Mouse (Mus musculus): Measurements from ENCODE around the gene Zbed3. TPM values are rescaled to one million over a fixed set of nuclear protein-coding genes. Genes with fewer than 3 reads are reported as not detected.

Gene Zbed3
- total and polyA plus RNA-seq, 2 experiments from 2014 or later = 20.5 to 38.2 TPM

GRCm38 (mm10) chr13:95330507-95330906, 7.1 kb downstream of the Zbed3 start:
- Histone ChIP-seq H3K4me1 (ENCODE audit: insufficient read depth, low read length) (peaks cover 14% of the 10 kb centered on the region; the same call in 1 of the 2 replicates), H3K27ac (no peak overlapping the region), H3K4me2 (ENCODE audit: low read depth, low read length) (no peak overlapping the region), H3K9me3 (ENCODE audit: low read length) (no peaks in the 10 kb centered on the region), H3K4me3 (ENCODE audit: low read length) (no peak overlapping the region), H3K27me3 (ENCODE audit: insufficient read depth, low read length) (no peaks in the 10 kb centered on the region), H3K36me3 (ENCODE audit: insufficient read depth, low read length) (no peaks in the 10 kb centered on the region), H3K9ac (replicated peaks; ENCODE audit: low read length) (no peak overlapping the region)
- TF ChIP-seq CTCF (IDR thresholded peaks at IDR 0.05; ENCODE audit: low read depth) = peak; percentile 43
- no peak for ATAC-seq
- no peak for DNase-seq (ENCODE audit: low spot score)
- WGBS = 52% methylated on average over 11 of the region's 11 CpGs

- H3K9me3 ChIP-seq (ENCODE audit: low read length) = no peaks in the 10 kb centered on the region
- peak; percentile 12 for DNase-seq (ENCODE audit: low spot score)
- no peak overlapping the region for H3K4me2 ChIP-seq (ENCODE audit: low read depth, low read length)
- no peak overlapping the region for H3K9ac ChIP-seq (replicated peaks; ENCODE audit: low read length)
- WGBS = 77% methylated on average over 11 of the region's 11 CpGs
- H3K27ac ChIP-seq = peak overlapping the region; percentile 45; the same call in 1 of the 2 replicates
- H3K36me3 ChIP-seq (ENCODE audit: insufficient read depth, low read length) = peaks cover 7% of the 10 kb centered on the region; the same call in 1 of the 2 replicates
- H3K4me3 ChIP-seq (ENCODE audit: low read length) = no peak overlapping the region
- peaks cover 11% of the 10 kb centered on the region; the same call in 1 of the 2 replicates for H3K4me1 ChIP-seq (ENCODE audit: insufficient read depth, low read length)
- no peaks in the 10 kb centered on the region for H3K27me3 ChIP-seq (ENCODE audit: insufficient read depth, low read length)
- TF ChIP-seq CTCF (IDR thresholded peaks at IDR 0.05; ENCODE audit: low read depth) = no peak
- ATAC-seq = no peak
These were observed 8.9 kb downstream of the Zbed3 start for GRCm38 (mm10) chr13:95332086-95332899.

- H3K4me1 ChIP-seq (ENCODE audit: insufficient read depth, low read length) = no peaks in the 10 kb centered on the region
- no peaks in the 10 kb centered on the region for H3K9me3 ChIP-seq (ENCODE audit: low read length)
- H3K27ac ChIP-seq = 0 out of 2 replicates have a peak overlapping the region, but pooled peaks have one; percentile 41
- peak overlapping the region; percentile 18 for H3K4me3 ChIP-seq (ENCODE audit: low read length)
- 0 out of 2 replicates have a peak overlapping the region, but pooled peaks have one; percentile 9 for H3K9ac ChIP-seq (replicated peaks; ENCODE audit: low read length)
- peak overlapping the region; percentile 34 for H3K4me2 ChIP-seq (ENCODE audit: low read depth, low read length)
- ATAC-seq (peak; percentile 62), DNase-seq (ENCODE audit: low spot score) (peak; percentile 44)
- 65% methylated on average over 39 of the region's 40 CpGs for WGBS
- no peaks in the 10 kb centered on the region for H3K27me3 ChIP-seq (ENCODE audit: insufficient read depth, low read length)
- H3K36me3 ChIP-seq (ENCODE audit: insufficient read depth, low read length) = peaks cover 23% of the 10 kb centered on the region
- peak; percentile 12; the same call in 1 of the 2 replicates for TF ChIP-seq CTCF (IDR thresholded peaks at IDR 0.05; ENCODE audit: low read depth)
These were observed 12.8 kb downstream of the Zbed3 start for GRCm38 (mm10) chr13:95336122-95336677.

- no peak overlapping the region for H3K4me2 ChIP-seq (ENCODE audit: low read depth, low read length)
- no peaks in the 10 kb centered on the region for H3K4me1 ChIP-seq (ENCODE audit: insufficient read depth, low read length)
- peaks cover 11% of the 10 kb centered on the region for H3K36me3 ChIP-seq (ENCODE audit: insufficient read depth, low read length)
- no peak overlapping the region for H3K4me3 ChIP-seq (ENCODE audit: low read length)
- H3K9me3 ChIP-seq (ENCODE audit: low read length) = no peaks in the 10 kb centered on the region
- no peak overlapping the region for H3K9ac ChIP-seq (replicated peaks; ENCODE audit: low read length)
- no peak for TF ChIP-seq CTCF (IDR thresholded peaks at IDR 0.05; ENCODE audit: low read depth)
- H3K27me3 ChIP-seq (ENCODE audit: insufficient read depth, low read length) = no peaks in the 10 kb centered on the region
- DNase-seq (ENCODE audit: low spot score) = no peak
- no peak overlapping the region for H3K27ac ChIP-seq
- no peak for ATAC-seq
- 92% methylated on average over 8 of the region's 8 CpGs for WGBS
These were observed 20.1 kb downstream of the Zbed3 start for GRCm38 (mm10) chr13:95343470-95343869.

- DNase-seq (ENCODE audit: low spot score) = no peak
- 55% methylated on average over 6 of the region's 6 CpGs for WGBS
- Histone ChIP-seq H3K36me3 (ENCODE audit: insufficient read depth, low read length) (peaks cover 4% of the 10 kb centered on the region), H3K4me2 (ENCODE audit: low read depth, low read length) (no peak overlapping the region), H3K4me3 (ENCODE audit: low read length) (no peak overlapping the region), H3K4me1 (ENCODE audit: insufficient read depth, low read length) (no peaks in the 10 kb centered on the region), H3K27ac (no peak overlapping the region), H3K9me3 (ENCODE audit: low read length) (no peaks in the 10 kb centered on the region), H3K9ac (replicated peaks; ENCODE audit: low read length) (no peak overlapping the region), H3K27me3 (ENCODE audit: insufficient read depth, low read length) (no peaks in the 10 kb centered on the region)
- TF ChIP-seq CTCF (IDR thresholded peaks at IDR 0.05; ENCODE audit: low read depth) = no peak
- ATAC-seq = no peak
These were observed 22.5 kb downstream of the Zbed3 start for GRCm38 (mm10) chr13:95345869-95346268.

GRCm38 (mm10) chr13:95347018-95347696, 23.7 kb downstream of the Zbed3 start:
- Histone ChIP-seq H3K4me2 (ENCODE audit: low read depth, low read length) (no peak overlapping the region), H3K4me3 (ENCODE audit: low read length) (no peak overlapping the region), H3K27me3 (ENCODE audit: insufficient read depth, low read length) (no peaks in the 10 kb centered on the region), H3K27ac (no peak overlapping the region), H3K4me1 (ENCODE audit: insufficient read depth, low read length) (no peaks in the 10 kb centered on the region), H3K9ac (replicated peaks; ENCODE audit: low read length) (no peak overlapping the region), H3K36me3 (ENCODE audit: insufficient read depth, low read length) (peaks cover 15% of the 10 kb centered on the region), H3K9me3 (ENCODE audit: low read length) (no peaks in the 10 kb centered on the region)
- DNase-seq (ENCODE audit: low spot score) = peak; percentile 91
- TF ChIP-seq CTCF (IDR thresholded peaks at IDR 0.05; ENCODE audit: low read depth) = peak; percentile 94
- WGBS = 28% methylated on average over 8 of the region's 8 CpGs
- ATAC-seq = peak; percentile 81
